Comparison of ENCODE assay signal across 14 mouse cellular contexts in the genomic region with DNA sequence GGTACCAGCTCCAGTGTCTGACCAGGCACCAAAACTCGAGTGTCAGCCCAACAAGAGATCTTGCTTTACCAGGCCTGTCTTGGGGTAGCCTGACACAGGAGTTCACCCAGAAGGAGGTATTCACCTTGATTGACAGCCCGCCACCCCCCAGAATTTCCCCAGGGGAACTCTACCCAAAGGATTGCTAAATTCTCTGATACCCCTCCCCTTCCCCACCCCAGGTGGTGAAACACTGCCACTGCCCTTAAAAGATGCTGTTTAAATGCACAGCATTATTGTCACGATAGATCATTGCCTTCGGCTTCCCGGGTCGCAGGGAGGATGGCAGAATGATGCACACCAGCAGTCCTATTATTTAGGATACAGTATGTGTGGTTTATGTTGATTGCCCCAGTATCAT.
A peak's percentile ranks its signal among the peaks of the same experiment; 100 is the strongest.
DNase-seq lines count a peak whose midpoint lies in the region; ATAC-seq and TF ChIP-seq lines count a peak whose summit lies in the region.
"Had no signal": no experiment of that assay in that cellular context is flagged by ENCODE, and none has a peak within 500 bp of the region (broad histone marks: within the 10 kb centered on the region; RNA-seq: fewer than 3 reads in every experiment).

No protein-coding gene starts in this region.

- H3K9me3 ChIP-seq in midbrain, embryonic 12.5 days, result no peaks in the 10 kb centered on the region
- no peaks in the 10 kb centered on the region for H3K9me3 ChIP-seq in midbrain, embryonic 11.5 days (ENCODE audit: control insufficient read depth, low read length)
- H3K9me3 ChIP-seq in hindbrain, embryonic 14.5 days (ENCODE audit: control insufficient read depth, low read length), result no peaks in the 10 kb centered on the region
- no peaks in the 10 kb centered on the region for H3K9me3 ChIP-seq in neural tube, embryonic 13.5 days
- H3K9me3 ChIP-seq: heart, embryonic 15.5 days had no signal

- 0 out of 2 replicates have a peak overlapping the region, but pooled peaks have one; percentile 12 for H3K4me2 ChIP-seq in midbrain, embryonic 12.5 days (replicated peaks)
- H3K4me2 ChIP-seq in midbrain, embryonic 11.5 days, result no peak overlapping the region
- H3K4me2 ChIP-seq in hindbrain, embryonic 14.5 days (replicated peaks), result peak overlapping the region; percentile 48
- peak overlapping the region; percentile 45 for H3K4me2 ChIP-seq in neural tube, embryonic 13.5 days
- H3K4me2 ChIP-seq: heart, embryonic 15.5 days had no signal

- TF ChIP-seq POLR2A in cortical plate, adult 2 months (IDR thresholded peaks at IDR 0.05; ENCODE audit: extremely low read depth, insufficient read depth, low read length), result no peak

- 35% methylated on average over 6 of the region's 6 CpGs for WGBS in midbrain, embryonic 12.5 days
- WGBS in midbrain, embryonic 11.5 days, result 45% methylated on average over 6 of the region's 6 CpGs
- 16% methylated on average over 6 of the region's 6 CpGs for WGBS in hindbrain, embryonic 14.5 days
- WGBS in neural tube, embryonic 13.5 days, result 14% methylated on average over 6 of the region's 6 CpGs

- peak overlapping the region; percentile 89 for H3K27ac ChIP-seq in midbrain, embryonic 12.5 days (replicated peaks)
- no peak overlapping the region; the same call in 1 of the 2 replicates for H3K27ac ChIP-seq in midbrain, embryonic 11.5 days (ENCODE audit: low read depth, low read length)
- H3K27ac ChIP-seq in cortical plate, adult 2 months (ENCODE audit: insufficient read depth, low read length), result peak overlapping the region; percentile 86
- H3K27ac ChIP-seq in hindbrain, embryonic 14.5 days, result peak overlapping the region; percentile 100
- peak overlapping the region; percentile 100 for H3K27ac ChIP-seq in neural tube, embryonic 13.5 days (replicated peaks)
- H3K27ac ChIP-seq: heart, embryonic 15.5 days; macrophage had no signal

- no peak overlapping the region for H3K4me3 ChIP-seq in midbrain, embryonic 12.5 days
- no peak overlapping the region for H3K4me3 ChIP-seq in midbrain, embryonic 11.5 days (ENCODE audit: low read depth, low read length)
- no peak overlapping the region for H3K4me3 ChIP-seq in cortical plate, adult 2 months (ENCODE audit: insufficient read depth, low read length)
- H3K4me3 ChIP-seq in hindbrain, embryonic 14.5 days (replicated peaks; ENCODE audit: low read length), result no peak overlapping the region
- H3K4me3 ChIP-seq in neural tube, embryonic 13.5 days, result peak overlapping the region; percentile 7; the same call in 1 of the 2 replicates
- H3K4me3 ChIP-seq: heart, embryonic 15.5 days; myocyte had no signal

- intact Hi-C loops in heart, postnatal 10 days (cut with DNase I), result no loop called here

- no peak for TF ChIP-seq CTCF in cortical plate, adult 2 months (IDR thresholded peaks at IDR 0.05; ENCODE audit: extremely low read depth, insufficient read depth, low read length)

- H3K4me1 ChIP-seq in midbrain, embryonic 12.5 days, result peaks cover 37% of the 10 kb centered on the region
- peaks cover 11% of the 10 kb centered on the region for H3K4me1 ChIP-seq in midbrain, embryonic 11.5 days (ENCODE audit: control insufficient read depth, insufficient read depth, low read length)
- peaks cover 18% of the 10 kb centered on the region for H3K4me1 ChIP-seq in cortical plate, adult 2 months (ENCODE audit: control insufficient read depth, insufficient read depth, low read length)
- peaks cover 53% of the 10 kb centered on the region for H3K4me1 ChIP-seq in hindbrain, embryonic 14.5 days (replicated peaks; ENCODE audit: control insufficient read depth, insufficient read depth, low read length)
- H3K4me1 ChIP-seq in neural tube, embryonic 13.5 days (replicated peaks), result peaks cover 68% of the 10 kb centered on the region

- peaks cover 20% of the 10 kb centered on the region for H3K27me3 ChIP-seq in midbrain, embryonic 12.5 days
- H3K27me3 ChIP-seq in midbrain, embryonic 11.5 days (ENCODE audit: control insufficient read depth, insufficient read depth, low read length), result peaks cover 9% of the 10 kb centered on the region
- no peaks in the 10 kb centered on the region for H3K27me3 ChIP-seq in hindbrain, embryonic 14.5 days (ENCODE audit: control insufficient read depth, insufficient read depth, low read length)
- H3K27me3 ChIP-seq in neural tube, embryonic 13.5 days, result no peaks in the 10 kb centered on the region

- no peaks in the 10 kb centered on the region for H3K36me3 ChIP-seq in midbrain, embryonic 12.5 days
- H3K36me3 ChIP-seq in midbrain, embryonic 11.5 days (ENCODE audit: control insufficient read depth, insufficient read depth, low read length), result no peaks in the 10 kb centered on the region
- H3K36me3 ChIP-seq in hindbrain, embryonic 14.5 days (replicated peaks; ENCODE audit: control insufficient read depth, insufficient read depth), result no peaks in the 10 kb centered on the region
- H3K36me3 ChIP-seq in neural tube, embryonic 13.5 days, result 0 out of 2 replicates have a peak, but pooled peaks cover 8% of the 10 kb centered on the region
- H3K36me3 ChIP-seq: heart, embryonic 15.5 days had no signal

- DNase-seq in midbrain, embryonic 11.5 days (ENCODE audit: low spot score, missing footprints), result no peak
- no peak for DNase-seq in hindbrain, embryonic 14.5 days (ENCODE audit: low spot score)
- no peak for DNase-seq in heart, postnatal 10 days
- DNase-seq in left cerebral cortex, adult 9 months (ENCODE audit: low spot score in 2 of 2), result no peak
- no peak for DNase-seq in kidney, postnatal 10 days
- DNase-seq: adrenal gland, postnatal 10 days; kidney, adult 9 months; lung, adult 2 months had no signal

- no peak overlapping the region; the same call in 1 of the 2 replicates for H3K9ac ChIP-seq in midbrain, embryonic 12.5 days (replicated peaks)
- H3K9ac ChIP-seq in midbrain, embryonic 11.5 days (ENCODE audit: low read length), result no peak overlapping the region
- H3K9ac ChIP-seq in hindbrain, embryonic 14.5 days, result peak overlapping the region; percentile 51
- peak overlapping the region; percentile 70 for H3K9ac ChIP-seq in neural tube, embryonic 13.5 days
- H3K9ac ChIP-seq: heart, embryonic 15.5 days had no signal

- no peak for ATAC-seq in midbrain, embryonic 12.5 days (ENCODE audit: low FRiP score, low read depth)
- ATAC-seq in midbrain, embryonic 11.5 days (ENCODE audit: low FRiP score), result no peak
- ATAC-seq in hindbrain, embryonic 14.5 days (ENCODE audit: low FRiP score), result no peak
- ATAC-seq in neural tube, embryonic 13.5 days (ENCODE audit: low read depth), result no peak

Comparison
In these comparisons a context has a peak if more than half of its experiments do, and no peak if none do; other contexts are left out.
1. H3K9ac ChIP-seq: peak in hindbrain, embryonic 14.5 days (single experiment) and neural tube, embryonic 13.5 days (single experiment); none in midbrain, embryonic 12.5 days (single experiment) and midbrain, embryonic 11.5 days (single experiment).